Mouse (Mus musculus) retina, postnatal 1 day (tissue): Measurements from ENCODE around the gene March7.

Source experiments
- DNase-seq: peaks from one replicate; pipeline ENCODE4 v3.0.0-alpha.2; 2012

The March7 gene

DNA sequence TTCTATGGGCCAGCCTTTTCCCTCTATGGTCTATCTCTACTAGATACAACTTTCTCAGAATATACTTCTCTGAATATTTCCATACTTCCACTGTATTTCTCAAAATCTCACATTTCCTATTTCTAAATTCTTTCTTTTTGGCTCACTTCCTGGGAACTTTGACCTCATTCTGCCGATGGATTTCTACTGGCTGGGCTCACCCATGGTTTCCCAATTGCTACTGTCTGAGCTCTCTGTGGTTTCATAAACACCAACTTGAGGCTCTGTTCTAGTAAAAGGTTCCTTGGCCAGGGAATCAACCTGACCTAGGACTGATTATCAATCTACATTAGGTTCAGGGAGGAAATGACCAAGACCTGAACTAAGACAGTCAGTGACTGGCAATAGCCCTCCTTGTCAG lies 79.8 kb downstream of the March7 start:
- no peak for DNase-seq

DNA sequence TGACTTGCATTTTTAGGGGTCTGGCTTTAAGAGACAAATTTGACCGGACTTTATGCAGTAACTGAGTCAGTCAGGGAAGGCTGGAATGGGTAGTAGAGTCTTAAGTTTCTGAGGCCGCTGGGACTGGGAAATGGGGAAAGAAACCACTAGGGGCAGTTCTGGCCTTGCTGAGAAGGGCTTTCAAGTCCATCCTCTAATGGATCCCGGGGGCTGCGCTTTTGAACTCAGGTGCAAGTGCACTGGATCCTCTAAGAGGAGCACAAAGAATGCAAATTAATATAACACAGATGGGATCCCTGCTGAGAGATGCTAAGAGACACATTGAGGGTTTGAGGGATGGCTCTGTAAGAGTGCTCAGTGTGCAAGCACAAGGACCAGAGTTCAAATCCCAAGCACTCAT lies 81.7 kb downstream of the March7 start:
- DNase-seq = no peak

- DNase-seq = no peak
These were observed 88.6 kb downstream of the March7 start for GRCm38 (mm10) chr2:60298266-60298665.

- no peak for DNase-seq
These were observed 89.6 kb downstream of the March7 start for GRCm38 (mm10) chr2:60299323-60299722.
